Mouse (Mus musculus): Measurements from ENCODE around the gene Wsb2.

DNA sequence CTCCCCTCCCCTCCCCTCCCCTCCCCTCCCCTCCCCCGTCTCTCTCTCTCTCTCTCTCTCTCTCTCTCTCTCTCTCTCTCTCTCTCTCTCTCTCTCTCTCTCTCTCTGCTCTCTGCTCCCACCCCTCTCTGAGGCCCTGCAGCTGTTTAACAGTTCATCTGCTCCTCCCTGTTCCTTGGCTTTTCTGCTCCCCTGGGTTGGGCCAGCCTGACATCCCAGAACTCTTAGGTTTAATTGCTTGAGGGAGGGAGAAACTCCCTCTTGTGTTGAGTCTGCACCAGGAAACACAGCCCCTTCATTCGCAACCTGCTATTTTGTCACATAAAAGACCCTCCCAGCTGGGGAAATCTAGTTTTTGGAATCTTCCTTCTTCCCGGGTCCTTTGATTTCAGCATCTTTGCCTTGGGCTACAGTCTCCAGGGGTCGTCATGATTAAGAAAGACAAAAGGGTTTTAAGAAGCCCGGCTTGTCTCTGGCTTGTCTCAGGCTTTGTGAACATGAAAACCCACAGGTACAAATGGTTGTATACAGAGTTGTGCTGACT, 41.0 kb downstream of the Wsb2 start:
- TF ChIP-seq MAX (IDR thresholded peaks at IDR 0.05) (no peak), CTCF (IDR thresholded peaks at IDR 0.05; ENCODE audit: control insufficient read depth, insufficient read depth, insufficient read length) (no peak), CEBPB (IDR thresholded peaks at IDR 0.05; ENCODE audit: low read depth) (no peak), MYOD1 (IDR thresholded peaks at IDR 0.05; ENCODE audit: control insufficient read depth, insufficient read length, low read depth) (no peak), USF1 (IDR thresholded peaks at IDR 0.05; ENCODE audit: low read depth) (no peak), FOSL1 (IDR thresholded peaks at IDR 0.05; ENCODE audit: insufficient read depth, low read length, poor library complexity, severe bottlenecking) (no peak)
